10 mouse cellular contexts compared by ENCODE assay signal in the genomic region with DNA sequence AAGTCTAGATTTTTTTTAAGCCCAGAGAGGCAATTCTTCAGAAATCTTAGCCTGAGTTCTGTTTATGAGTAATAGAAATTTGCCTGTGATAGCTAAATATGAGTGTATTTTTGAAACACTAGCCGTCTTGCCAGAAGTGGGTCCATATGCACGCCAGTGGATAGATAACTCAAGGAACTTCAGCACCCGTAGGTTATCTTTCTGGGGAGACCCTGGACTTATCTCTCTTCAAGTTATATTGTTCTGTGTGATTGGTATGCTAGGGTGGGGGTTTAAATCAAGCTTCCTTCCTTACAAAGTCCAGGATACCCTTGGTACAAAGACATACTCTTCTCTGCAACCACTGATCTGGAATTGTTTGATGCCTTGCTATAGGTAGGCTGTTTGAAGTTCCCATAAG. TPM values are rescaled to one million over a fixed set of nuclear protein-coding genes. Genes with fewer than 3 reads are reported as not detected.
DNase-seq lines count a peak whose midpoint lies in the region; ATAC-seq and TF ChIP-seq lines count a peak whose summit lies in the region.
"Had no signal": no experiment of that assay in that cellular context is flagged by ENCODE, and none has a peak within 500 bp of the region (broad histone marks: within the 10 kb centered on the region; RNA-seq: fewer than 3 reads in every experiment).

No protein-coding gene starts in this region.

- peaks cover 17% of the 10 kb centered on the region for H3K4me1 ChIP-seq in kidney, embryonic 15.5 days
- peaks cover 16% of the 10 kb centered on the region for H3K4me1 ChIP-seq in embryonic facial prominence, embryonic 10.5 days
- peaks cover 11% of the 10 kb centered on the region for H3K4me1 ChIP-seq in heart, postnatal 0 days (ENCODE audit: control insufficient read depth, insufficient read depth)
- H3K4me1 ChIP-seq in midbrain, embryonic 12.5 days: peaks cover 15% of the 10 kb centered on the region

- DNase-seq in kidney, postnatal 25 days: no peak
- no peak for DNase-seq in embryonic facial prominence, embryonic 10.5 days (ENCODE audit: low spot score)
- no peak for DNase-seq in heart, postnatal 0 days (ENCODE audit: low spot score)
- no peak for DNase-seq in spleen, postnatal 10 days (ENCODE audit: low spot score in 2 of 2)
- no peak for DNase-seq in cerebellum, postnatal 14 days

- peak overlapping the region; percentile 84; the same call in 1 of the 2 replicates for H3K4me3 ChIP-seq in kidney, embryonic 15.5 days (replicated peaks)
- H3K4me3 ChIP-seq in embryonic facial prominence, embryonic 10.5 days: peak overlapping the region; percentile 81
- peak overlapping the region; percentile 96 for H3K4me3 ChIP-seq in heart, postnatal 0 days (ENCODE audit: low read depth, low read length)
- peak overlapping the region; percentile 70; the same call in 1 of the 2 replicates for H3K4me3 ChIP-seq in midbrain, embryonic 12.5 days

- no peak for TF ChIP-seq EP300 in heart, postnatal 0 days (IDR thresholded peaks at IDR 0.05; ENCODE audit: low read depth)

- no peak overlapping the region for H3K27ac ChIP-seq in kidney, embryonic 15.5 days
- no peak overlapping the region for H3K27ac ChIP-seq in embryonic facial prominence, embryonic 10.5 days (replicated peaks)
- H3K27ac ChIP-seq in heart, postnatal 0 days (ENCODE audit: low read depth): no peak overlapping the region
- no peak overlapping the region for H3K27ac ChIP-seq in midbrain, embryonic 12.5 days (replicated peaks)

- H3K9me3 ChIP-seq in kidney, embryonic 15.5 days (replicated peaks): no peaks in the 10 kb centered on the region
- H3K9me3 ChIP-seq in embryonic facial prominence, embryonic 10.5 days: peaks cover 3% of the 10 kb centered on the region; the same call in 1 of the 2 replicates
- no peaks in the 10 kb centered on the region for H3K9me3 ChIP-seq in heart, postnatal 0 days (replicated peaks; ENCODE audit: control insufficient read depth, low read length)
- no peaks in the 10 kb centered on the region for H3K9me3 ChIP-seq in midbrain, embryonic 12.5 days

- no peaks in the 10 kb centered on the region for H3K36me3 ChIP-seq in kidney, embryonic 15.5 days
- no peaks in the 10 kb centered on the region for H3K36me3 ChIP-seq in embryonic facial prominence, embryonic 10.5 days (replicated peaks)
- H3K36me3 ChIP-seq in heart, postnatal 0 days (replicated peaks; ENCODE audit: control insufficient read depth, insufficient read depth, low read length): no peaks in the 10 kb centered on the region
- no peaks in the 10 kb centered on the region for H3K36me3 ChIP-seq in midbrain, embryonic 12.5 days

- WGBS in kidney, embryonic 15.5 days: 78% methylated on average over 3 of the region's 3 CpGs
- 85% methylated on average over 3 of the region's 3 CpGs for WGBS in embryonic facial prominence, embryonic 10.5 days
- WGBS in heart, postnatal 0 days: 27% methylated on average over 3 of the region's 3 CpGs
- 81% methylated on average over 3 of the region's 3 CpGs for WGBS in midbrain, embryonic 12.5 days

- TF ChIP-seq CTCF in heart, postnatal 0 days (IDR thresholded peaks at IDR 0.05; ENCODE audit: low read depth): no peak

- peak overlapping the region; percentile 88 for H3K4me2 ChIP-seq in kidney, embryonic 15.5 days
- peak overlapping the region; percentile 88 for H3K4me2 ChIP-seq in heart, postnatal 0 days (ENCODE audit: low read depth, low read length)
- peak overlapping the region; percentile 84 for H3K4me2 ChIP-seq in midbrain, embryonic 12.5 days (replicated peaks)

- no peaks in the 10 kb centered on the region for H3K27me3 ChIP-seq in kidney, embryonic 15.5 days
- no peaks in the 10 kb centered on the region for H3K27me3 ChIP-seq in embryonic facial prominence, embryonic 10.5 days (replicated peaks; ENCODE audit: low read depth, poor library complexity, severe bottlenecking)
- no peaks in the 10 kb centered on the region for H3K27me3 ChIP-seq in heart, postnatal 0 days (ENCODE audit: control insufficient read depth, insufficient read depth, low read length)
- H3K27me3 ChIP-seq in midbrain, embryonic 12.5 days: no peaks in the 10 kb centered on the region

- ATAC-seq in kidney, embryonic 15.5 days (replicated peaks; ENCODE audit: low FRiP score): no peak
- ATAC-seq in heart, postnatal 0 days (ENCODE audit: insufficient read depth, low read depth): no peak
- ATAC-seq in midbrain, embryonic 12.5 days (ENCODE audit: low FRiP score, low read depth): no peak
- no peak for ATAC-seq in monocyte, adult 5-6 weeks (replicated peaks; ENCODE audit: insufficient number of reproducible peaks, low FRiP score, low TSS enrichment, poor library complexity, severe bottlenecking)

- no peak overlapping the region for H3K9ac ChIP-seq in kidney, embryonic 15.5 days
- H3K9ac ChIP-seq in heart, postnatal 0 days (replicated peaks; ENCODE audit: low read depth, low read length): no peak overlapping the region
- H3K9ac ChIP-seq in midbrain, embryonic 12.5 days (replicated peaks): peak overlapping the region; percentile 77; the same call in 1 of the 2 replicates

RNA-seq across cellular contexts. Expression of gene Nmt2, which starts 1.7 kb away (rescaled TPM):
- polyA plus RNA-seq in kidney, embryonic 15.5 days (2015; fragmentation: Nextera tagmentation; extraction: Ambion mirVana): 44.6 and 45.8 TPM in 2 replicates
- polyA plus RNA-seq in embryonic facial prominence, embryonic 10.5 days (2016; fragmentation: Nextera tagmentation; extraction: Ambion mirVana): 50.3 and 50.8 TPM in 2 replicates
- 14.9 and 20.7 TPM in 2 replicates for total RNA-seq in heart, postnatal 0 days (2014; rRNA removed; ENCODE audit: low replicate concordance)
- polyA plus RNA-seq in heart, postnatal 0 days (2015; fragmentation: Nextera tagmentation; extraction: Ambion mirVana): 17.3 and 18.1 TPM in 2 replicates
- polyA plus RNA-seq in midbrain, embryonic 12.5 days (2016; fragmentation: Nextera tagmentation; extraction: Ambion mirVana): 67.1 and 69.2 TPM in 2 replicates
- total RNA-seq in monocyte, adult 5-6 weeks (2017): 18.0 to 31.9 TPM (median 18.3 TPM) in 3 replicates

RNA-seq across cellular contexts. Expression of gene Rpp38, which starts 46.7 kb away (rescaled TPM):
- polyA plus RNA-seq in kidney, embryonic 15.5 days (2015; fragmentation: Nextera tagmentation; extraction: Ambion mirVana): 19.9 and 20.3 TPM in 2 replicates
- 19.0 and 20.5 TPM in 2 replicates for polyA plus RNA-seq in embryonic facial prominence, embryonic 10.5 days (2016; fragmentation: Nextera tagmentation; extraction: Ambion mirVana)
- 1.2 and 2.5 TPM in 2 replicates for total RNA-seq in heart, postnatal 0 days (2014; rRNA removed; ENCODE audit: low replicate concordance)
- polyA plus RNA-seq in heart, postnatal 0 days (2015; fragmentation: Nextera tagmentation; extraction: Ambion mirVana): 10.1 and 11.3 TPM in 2 replicates
- polyA plus RNA-seq in midbrain, embryonic 12.5 days (2016; fragmentation: Nextera tagmentation; extraction: Ambion mirVana): 15.8 and 16.1 TPM in 2 replicates
- 1.8 to 9.9 TPM (median 4.4 TPM) in 3 replicates for total RNA-seq in monocyte, adult 5-6 weeks (2017)

RNA-seq across cellular contexts. Expression of gene Acbd7, which starts 50.3 kb away (rescaled TPM):
- polyA plus RNA-seq in kidney, embryonic 15.5 days (2015; fragmentation: Nextera tagmentation; extraction: Ambion mirVana): 0.65 and 1.0 TPM in 2 replicates
- polyA plus RNA-seq in embryonic facial prominence, embryonic 10.5 days (2016; fragmentation: Nextera tagmentation; extraction: Ambion mirVana): 0.31 and 0.41 TPM in 2 replicates
- total RNA-seq in heart, postnatal 0 days (2014; rRNA removed; ENCODE audit: low replicate concordance): not detected in 2 replicates
- polyA plus RNA-seq in heart, postnatal 0 days (2015; fragmentation: Nextera tagmentation; extraction: Ambion mirVana): 0.79 and 1.1 TPM in 2 replicates
- not detected in 2 replicates for polyA plus RNA-seq in midbrain, embryonic 12.5 days (2016; fragmentation: Nextera tagmentation; extraction: Ambion mirVana)
- total RNA-seq in monocyte, adult 5-6 weeks (2017): 4.5 TPM in 1 of 3 replicates, not detected in the others
- total RNA-seq: granulocyte monocyte progenitor cell, adult 5-6 weeks had no signal
- polyA plus RNA-seq: limb, embryonic 11.5 days had no signal
